Mouse (Mus musculus) telencephalon, adult 2 months (tissue): ENCODE data around the gene Fcgbp.
"Not testable (repeated sequence)": the region's sequence is repeated elsewhere in the genome, so short reads cannot be mapped to it uniquely, and the experiment has no call there.

ENCODE experiments used
- DNase-seq: peaks from one replicate; pipeline ENCODE4 v3.0.0-alpha.2; 2011; ENCODE audit warnings: low read depth, low spot score

Fcgbp gene

DNA sequence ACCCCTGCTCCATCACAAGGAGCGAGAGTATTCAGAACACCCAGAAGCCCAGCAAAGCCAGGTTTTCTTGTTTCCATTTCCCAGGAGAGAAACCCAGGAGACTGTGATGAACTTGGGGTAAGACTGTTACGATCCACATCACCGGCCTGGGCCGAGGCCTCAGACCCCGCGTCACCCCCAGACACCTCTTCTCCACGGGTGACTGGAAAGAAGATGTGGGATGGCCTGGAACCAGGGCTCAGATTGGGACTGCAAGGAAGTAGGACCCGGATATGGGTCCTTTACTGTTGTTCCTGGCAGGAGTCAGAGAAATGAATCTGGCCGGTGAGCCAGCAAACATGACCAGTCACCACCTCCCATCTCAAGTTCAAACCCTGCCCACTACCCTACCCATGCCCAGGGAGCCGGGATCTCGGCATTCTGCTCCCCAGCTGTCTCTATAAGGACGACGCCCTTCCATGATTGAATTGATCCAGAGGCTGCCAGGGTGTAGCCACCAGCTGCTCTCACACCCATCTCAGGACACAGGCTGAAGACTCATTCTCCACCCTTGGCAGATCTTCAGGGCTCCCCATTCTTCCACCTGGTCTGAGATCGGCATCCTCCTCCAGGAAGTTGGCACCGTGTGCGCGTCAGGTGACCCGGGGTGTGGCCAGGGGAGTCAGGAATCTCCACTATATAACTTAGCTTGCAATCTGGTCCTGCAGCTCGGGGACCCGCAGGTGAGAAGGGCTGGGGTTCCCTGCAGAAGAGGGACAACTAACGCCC, at the start of gene Fcgbp:
Gene Fcgbp, plus strand, starts transcription at position 706 of the 768 bp plus-strand sequence.
- no peak for DNase-seq

DNA sequence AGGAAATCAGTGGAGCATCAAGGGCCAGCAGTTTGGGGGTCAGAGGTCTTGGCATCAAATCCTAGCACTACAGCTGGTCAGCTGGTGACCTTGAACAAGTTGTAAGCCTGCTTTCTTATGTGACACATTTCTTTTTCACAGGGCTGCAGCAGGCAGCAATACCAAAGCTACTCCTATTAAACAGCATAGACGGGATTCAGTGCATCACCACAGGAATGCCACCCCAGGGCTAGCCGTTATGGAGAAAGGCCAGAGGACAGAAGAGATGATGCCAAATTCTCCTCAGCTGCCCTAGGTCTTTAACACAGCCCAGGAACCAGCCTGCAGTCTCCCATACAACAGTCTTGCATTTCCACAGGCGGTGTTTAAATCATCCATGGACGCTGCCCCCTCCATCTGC, 26.5 kb upstream of the Fcgbp start:
- DNase-seq: no peak

DNA sequence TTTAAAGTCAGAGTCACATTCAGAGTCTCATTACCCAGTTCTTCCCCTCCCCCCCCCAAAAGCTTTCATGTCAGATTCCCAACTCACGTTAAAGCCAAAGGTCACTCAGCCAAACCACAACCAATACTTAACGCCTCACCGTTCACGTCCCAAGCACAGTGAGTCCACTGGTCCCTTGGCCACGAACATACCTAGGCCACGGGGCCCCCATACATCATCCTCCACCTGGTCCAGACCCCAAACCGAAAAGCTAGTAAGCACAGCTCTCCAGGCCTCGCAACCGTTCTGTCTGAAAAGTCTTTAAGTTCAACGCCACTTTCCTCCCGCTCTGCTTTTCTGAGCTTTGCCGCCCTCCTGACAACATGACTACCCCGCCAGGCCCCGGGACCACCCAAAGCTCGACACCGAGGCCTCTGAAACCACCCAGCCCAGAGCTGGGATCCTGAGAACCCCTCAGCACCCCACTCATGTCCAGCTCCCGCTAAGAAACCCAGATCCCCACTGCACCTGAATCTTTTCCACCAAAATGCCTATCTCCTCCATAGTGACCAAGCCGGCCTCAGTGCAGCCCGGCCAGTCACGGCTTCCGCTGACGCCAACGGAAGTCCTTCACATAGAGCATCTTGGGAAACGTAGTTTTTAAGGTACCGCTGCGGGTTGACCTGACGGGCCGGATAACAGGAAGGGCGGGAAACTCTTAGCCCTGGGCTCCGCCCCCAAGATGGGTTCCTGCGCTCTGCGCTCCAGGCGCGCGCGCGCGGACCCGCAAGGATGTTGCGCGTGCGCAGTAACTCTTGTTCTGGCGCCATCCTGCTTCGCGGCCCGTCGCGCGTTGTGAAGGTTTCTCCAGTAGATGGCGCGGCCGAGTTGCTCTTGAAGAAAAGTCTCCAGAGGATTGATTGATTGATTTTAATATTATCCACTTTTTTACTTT, 21.3 kb upstream of the Fcgbp start, which contains the start of gene Psmc4:
Gene Psmc4, minus strand, starts transcription at position 626 of the 934 bp plus-strand sequence.
- peak; percentile 99 for DNase-seq

DNA sequence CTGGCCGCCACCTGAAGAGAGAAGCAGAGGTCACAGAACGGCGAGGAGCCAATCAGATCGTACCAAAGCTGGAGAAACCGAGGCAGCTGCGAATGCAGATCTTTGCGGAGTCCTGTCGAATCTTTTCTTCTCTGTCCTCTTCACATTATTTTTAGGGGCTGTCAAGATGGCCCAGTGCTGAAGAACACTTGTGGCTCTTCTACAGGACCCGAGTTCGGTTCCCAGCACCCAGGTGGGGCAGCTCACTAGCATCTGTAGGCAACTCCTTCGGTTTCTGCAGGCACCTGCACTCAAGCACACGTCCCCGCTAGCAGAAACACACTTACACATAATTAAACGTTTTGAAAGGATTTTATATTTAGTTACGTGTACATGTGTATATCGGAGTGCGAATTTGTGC, 20.5 kb upstream of the Fcgbp start:
- DNase-seq: no peak

DNA sequence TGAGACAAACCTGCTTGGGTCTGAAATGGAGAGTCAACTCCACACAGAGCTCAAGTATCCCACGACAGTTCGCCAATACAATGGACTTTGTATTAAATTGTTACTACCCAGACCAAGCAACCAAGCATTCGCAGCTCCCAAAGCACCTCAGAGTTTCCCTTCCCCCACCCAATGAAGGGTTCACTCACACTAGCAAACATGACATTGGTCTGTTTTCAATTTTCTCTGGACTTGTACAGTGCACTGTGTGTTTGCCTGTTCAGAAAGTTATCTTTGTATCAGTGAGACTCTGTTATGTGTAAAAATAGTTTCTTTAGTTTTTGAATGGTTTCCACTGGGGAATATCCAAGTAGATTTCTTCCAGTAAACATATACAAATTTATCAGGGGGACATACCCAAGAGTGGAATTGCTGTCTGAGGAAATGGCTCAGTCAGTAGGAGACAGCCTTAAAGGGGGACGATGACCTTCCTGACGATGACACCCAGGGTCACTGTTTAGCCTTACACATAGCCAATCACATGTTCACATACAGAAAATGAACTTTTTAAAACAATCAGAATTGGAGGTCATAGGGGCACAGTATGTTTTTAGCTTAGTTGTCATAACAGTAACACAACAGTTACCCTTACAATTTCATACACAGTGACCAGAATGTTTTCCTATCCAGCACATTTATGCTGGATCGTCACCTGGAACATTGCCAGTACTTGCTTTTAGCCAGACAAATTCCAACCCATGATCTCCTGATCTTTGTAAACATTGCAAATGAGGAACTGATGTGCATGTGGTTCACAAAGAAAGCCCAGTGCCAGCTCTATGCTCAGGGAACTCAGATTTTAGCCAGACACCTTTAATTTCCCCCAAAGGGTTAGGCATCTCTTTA, 17.7 kb upstream of the Fcgbp start:
- DNase-seq: no peak

DNA sequence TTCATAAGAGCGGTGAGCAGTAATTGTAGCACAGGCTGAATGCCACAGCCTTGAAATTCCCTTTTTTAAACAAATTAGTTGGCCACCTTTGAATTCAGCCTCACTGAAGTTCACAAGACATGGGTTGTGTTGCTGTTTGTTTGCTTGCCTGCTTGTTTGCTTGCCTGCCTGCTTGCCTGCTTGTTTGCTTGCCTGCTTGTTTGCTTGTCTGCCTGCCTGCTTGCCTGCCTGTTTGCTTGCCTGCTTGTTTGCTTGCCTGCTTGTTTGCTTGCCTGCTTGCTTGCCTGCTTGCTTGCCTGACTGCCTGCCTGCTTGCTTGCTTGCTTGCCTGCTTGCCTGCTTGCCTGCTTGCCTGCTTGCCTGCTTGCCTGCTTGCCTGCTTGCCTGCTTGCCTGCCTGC, 11.1 kb upstream of the Fcgbp start:
- DNase-seq: no peak

DNA sequence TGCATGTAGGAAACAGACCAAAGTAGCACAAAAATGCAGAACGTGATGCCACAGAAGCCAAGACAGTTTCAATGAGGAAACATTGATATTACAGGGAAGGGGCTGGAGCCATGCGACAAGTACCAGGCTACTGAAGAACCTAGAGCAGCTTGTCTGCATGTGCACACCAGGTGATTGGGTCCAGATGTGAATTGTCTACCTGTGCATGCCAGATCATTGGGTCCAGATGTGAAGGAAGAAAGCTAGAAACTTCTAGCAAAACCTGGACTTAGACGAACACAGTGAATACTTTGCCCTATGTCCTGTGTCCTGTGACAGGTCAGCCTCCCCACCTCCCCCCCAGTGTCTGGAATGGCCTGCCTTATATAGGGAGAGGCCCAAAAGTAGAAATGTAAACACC, 2.4 kb upstream of the Fcgbp start:
- DNase-seq: no peak

DNA sequence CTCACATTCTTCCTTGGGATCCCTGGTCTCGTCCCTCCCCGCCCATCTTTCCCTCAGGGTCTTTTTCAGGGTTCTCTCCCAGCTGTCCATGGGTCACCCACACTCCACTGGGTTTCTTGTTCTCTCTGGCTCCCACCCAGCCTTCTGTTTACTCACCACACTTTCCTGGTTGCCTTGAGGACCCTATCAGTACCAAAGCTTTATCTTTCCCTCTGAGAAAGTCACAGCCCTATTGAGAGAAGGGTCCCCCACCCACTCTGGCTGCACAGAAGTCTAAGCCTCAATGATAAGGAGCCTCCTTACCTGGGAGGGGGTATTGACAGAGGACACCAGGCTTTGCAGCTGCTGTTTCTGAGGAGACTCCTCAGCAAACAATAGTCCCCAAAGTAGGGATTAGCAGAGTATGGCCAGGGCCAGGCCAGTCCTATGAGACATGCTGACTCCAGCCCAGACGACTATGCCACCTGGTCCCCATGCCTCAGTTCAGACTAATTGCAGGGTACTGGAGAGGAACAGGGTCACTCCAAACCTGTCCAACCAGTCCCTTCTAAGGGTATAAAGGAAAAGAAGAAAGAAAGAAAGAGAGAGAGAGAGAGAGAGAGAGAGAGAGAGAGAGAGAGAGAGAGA, 1.4 kb upstream of the Fcgbp start:
- no peak for DNase-seq

DNA sequence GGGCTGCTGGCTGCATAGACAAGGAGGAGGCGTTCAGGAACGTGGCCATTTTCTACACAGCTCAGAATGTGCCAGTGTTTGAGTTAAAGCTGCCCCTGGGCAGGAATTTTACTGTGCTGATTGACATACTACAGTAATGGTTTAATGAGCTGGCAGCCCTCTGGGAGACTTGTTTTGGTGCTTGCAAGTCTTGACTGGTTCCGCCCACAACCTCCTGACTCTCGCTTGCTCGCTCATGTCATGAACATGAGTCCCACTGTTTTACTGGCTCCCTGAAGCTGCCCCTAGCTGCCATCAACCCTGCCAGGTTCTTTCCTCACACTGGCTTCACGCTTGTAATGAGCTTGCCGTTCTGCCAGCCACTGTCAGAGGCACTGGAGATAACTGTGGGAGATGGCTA, 13.2 kb downstream of the Fcgbp start:
- peak; percentile 55 for DNase-seq

DNA sequence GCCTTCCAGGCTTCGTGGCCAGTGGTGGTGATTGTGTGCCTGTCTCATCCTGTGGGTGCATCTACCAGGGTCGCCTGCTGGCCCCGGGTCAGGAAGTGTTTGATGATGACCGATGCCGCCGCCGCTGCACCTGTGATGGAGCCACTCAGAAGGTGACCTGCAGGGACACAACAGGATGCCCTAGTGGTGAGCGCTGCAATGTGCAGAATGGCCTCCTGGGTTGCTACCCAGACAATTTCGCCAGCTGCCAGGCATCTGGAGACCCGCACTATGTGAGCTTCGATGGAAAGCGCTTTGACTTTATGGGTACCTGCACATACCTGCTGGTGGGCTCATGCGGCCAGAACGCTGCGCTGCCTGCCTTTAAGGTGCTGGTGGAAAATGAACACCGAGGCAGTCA, 15.2 kb downstream of the Fcgbp start:
- DNase-seq: no peak

DNA sequence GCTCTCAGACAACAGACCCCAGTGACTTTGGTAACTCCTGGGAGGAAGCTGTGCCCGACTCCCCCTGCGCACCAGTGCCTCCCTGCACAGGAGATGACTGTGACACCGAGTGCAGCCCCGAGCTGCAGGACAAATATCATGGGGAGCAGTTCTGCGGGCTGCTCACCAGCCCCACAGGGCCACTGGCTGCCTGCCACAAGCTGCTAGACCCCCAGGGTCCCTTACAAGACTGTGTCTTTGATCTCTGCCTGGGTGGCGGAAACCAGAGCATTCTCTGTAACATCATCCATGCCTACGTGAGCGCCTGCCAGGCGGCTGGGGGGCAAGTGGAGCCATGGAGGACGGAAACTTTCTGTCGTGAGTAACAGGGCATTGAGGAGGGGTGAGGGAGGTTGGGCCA, 22.5 kb downstream of the Fcgbp start:
- no peak for DNase-seq

DNA sequence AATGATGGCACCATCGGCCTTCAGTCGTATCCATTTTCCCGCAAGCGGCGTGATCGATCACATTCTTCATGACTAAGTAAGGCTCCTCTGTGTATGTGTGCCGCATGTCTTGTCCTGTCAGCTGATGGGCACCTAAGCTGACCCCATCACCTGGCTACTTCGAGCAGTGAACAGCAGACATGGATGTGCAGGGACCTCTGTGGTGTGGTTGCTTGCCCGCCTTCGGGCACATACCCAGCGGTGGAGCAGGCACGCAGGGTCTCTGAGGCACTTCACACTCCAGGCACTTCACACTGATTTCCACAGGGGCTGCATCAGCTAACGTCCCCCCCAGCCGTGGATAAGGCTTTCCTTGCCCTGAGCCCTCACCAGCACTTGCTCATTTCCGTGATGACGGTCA, 28.1 kb downstream of the Fcgbp start:
- no peak for DNase-seq

DNA sequence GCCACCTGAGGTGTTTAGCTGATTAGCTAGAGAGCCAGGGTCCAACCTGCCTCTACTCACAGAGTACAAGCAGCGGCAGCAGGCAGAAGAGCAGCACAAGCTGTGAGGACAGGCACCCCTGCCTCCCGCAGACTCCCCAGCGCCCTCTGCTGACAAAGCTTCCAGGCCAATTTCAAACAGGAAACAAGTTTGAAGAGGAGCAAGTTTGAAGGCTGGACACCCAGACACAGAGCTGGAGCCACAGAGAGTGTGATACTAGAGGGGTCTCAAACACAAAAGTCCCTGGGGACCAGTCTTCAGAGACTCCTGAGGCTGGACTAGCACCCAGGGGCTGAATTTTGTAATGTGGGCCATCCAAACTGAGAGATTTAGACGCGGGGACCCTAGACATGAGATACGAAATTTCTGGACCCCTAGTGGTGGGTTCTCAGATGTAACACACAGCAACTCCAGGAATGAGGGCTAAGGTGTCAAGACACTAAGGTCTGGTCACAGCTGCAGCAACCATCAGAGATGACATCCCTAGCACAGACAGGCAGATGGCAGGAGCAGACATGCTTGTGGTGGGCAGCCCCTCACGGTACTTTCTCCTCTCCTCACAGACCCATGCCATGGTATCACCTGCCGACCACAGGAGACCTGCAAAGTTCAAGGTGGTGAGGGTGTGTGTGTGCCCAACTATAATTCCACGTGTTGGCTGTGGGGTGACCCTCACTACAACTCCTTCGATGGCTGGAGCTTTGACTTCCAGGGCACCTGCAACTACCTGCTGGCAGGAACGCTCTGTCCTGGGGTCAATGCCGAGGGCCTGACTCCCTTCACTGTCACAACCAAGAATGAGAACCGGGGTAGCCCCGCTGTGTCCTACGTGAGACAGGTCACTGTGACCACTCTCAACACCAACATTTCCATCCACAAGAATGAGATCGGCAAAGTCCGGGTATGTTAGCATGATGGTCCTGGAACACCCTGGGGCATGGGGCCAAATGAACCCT, 29.9 kb downstream of the Fcgbp start:
- no peak for DNase-seq

DNA sequence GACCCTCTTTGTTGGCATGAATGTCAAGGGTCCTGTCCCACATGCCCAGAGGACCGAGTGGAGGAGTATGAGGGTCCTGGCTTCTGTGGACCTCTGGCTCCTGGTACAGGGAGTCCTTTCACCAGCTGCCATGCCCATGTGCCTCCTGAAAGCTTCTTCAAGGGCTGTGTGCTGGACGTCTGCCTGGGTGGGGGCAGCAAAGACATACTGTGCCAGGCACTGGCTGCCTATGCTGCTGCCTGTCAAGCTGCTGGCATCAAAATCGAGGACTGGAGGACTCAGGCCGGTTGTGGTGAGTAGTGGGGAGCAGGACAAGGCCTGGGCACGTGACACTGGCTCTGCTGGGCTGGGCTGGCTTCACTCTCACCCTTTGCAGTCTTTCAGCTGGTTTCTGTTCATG, 31.9 kb downstream of the Fcgbp start:
- not testable (repeated sequence) for DNase-seq

DNA sequence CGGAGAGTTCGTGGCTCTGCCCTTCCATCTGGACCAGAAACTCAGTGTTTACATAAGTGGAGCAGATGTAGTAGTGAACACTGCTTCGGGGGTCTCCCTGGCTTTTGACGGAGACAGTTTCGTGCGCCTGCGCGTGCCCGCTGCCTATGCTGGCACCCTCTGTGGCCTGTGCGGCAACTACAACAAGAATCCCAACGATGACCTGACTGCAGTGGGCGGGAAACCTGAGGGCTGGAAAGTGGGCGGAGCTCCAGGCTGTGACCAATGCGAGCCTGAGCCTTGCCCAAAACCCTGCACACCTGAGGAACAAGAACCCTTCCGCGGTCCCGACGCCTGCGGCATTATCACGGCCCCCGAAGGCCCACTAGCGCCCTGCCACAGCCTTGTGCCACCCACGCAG, 33.6 kb downstream of the Fcgbp start:
- DNase-seq: no peak

DNA sequence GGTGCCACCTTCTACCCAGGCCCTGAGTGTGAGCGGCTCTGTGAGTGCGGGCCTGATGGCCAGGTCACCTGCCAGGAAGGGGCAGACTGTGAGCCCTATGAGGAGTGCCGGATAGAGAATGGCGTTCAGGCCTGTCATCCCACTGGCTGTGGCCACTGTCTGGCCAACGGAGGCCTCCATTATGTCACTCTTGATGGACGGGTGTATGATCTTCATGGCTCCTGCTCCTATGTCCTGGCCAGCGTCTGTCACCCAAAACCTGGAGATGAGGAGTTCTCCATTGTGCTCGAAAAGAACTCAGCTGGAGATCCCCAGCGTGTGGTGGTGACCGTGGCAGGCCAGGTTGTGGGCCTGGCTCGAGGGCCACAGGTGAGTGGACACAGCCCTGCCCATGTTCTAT, 35.2 kb downstream of the Fcgbp start:
- no peak for DNase-seq

DNA sequence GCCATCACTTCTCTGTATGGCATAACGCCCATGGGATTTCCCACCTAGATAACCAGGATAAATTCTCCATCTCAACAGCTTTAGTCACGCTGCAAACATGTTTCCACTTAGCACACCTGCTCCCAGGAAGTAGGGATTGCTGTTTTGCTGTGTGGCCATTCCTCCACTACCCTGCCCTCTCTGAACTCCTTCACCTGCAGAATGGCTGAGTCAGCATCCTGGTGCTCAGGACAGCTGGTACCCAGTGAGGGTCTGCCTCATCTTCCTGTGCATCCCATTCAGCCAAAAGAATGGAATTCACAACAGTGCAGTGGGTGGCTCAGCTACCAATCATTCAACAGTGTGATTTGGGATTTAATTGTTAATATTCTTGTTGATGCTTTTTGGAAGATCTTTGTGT, 43.6 kb downstream of the Fcgbp start:
- DNase-seq: no peak

DNA sequence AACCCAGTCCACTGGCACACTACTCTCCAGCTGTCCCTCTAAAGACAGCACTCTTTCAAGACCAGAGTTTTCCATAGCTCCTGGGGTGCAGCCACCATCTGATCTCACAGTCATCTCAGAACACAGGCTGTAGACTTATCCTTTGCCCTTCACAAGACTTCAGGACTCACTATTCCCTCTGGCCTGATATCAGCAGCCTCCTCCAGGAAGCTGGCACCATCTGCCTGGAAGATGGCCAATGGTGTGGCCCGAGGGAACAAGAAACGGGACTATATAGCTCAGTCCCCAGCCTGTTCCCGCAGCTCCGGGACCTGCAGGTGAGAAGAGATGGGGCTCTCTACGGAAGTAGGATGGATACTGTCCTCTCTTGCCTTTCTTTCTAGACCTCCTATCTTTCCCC, 58.1 kb downstream of the Fcgbp start, which contains the start of gene 9530053A07Rik:
Gene 9530053A07Rik, plus strand, starts transcription at position 301 of the 400 bp plus-strand sequence.
- DNase-seq: no peak

DNA sequence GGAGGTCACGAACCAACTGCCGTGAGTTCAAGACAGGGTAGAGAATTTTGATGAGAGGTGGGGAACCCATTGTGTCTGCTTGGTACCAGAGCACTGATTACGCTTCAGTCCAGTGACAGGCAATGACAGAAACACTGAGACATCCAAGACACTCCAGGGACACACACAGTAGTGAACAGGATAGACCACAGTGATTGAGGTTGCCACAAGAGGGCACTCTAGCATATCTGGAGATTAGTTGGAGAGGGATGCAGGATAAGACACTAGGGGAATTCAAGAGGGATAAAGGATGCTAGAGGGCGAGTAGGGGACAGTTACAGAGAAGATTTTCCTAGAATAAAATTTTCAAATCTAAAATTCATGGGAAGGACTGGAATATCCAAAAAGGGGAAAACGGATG, 66.6 kb downstream of the Fcgbp start:
- DNase-seq: no peak

DNA sequence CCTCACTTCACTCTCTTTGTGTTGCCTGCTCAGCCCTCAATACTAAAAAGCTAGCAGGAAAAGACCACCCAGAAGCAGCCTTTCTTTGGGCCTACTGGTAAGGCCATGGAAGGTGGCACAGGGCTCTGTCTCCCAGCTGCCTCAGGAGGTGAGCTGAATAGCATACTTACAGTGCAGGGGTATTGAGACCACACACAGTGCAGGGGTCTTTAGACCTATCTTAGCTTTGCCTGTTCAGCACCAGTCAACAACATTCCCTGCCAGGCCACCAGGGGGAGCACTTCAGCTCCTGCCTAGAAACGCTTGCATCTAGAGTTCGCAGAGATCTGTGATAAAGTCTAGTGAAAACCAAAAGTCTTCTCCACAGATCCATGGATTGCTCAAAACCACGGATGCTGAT, 77.2 kb downstream of the Fcgbp start:
- no peak for DNase-seq
